Mouse (Mus musculus) heart, adult 8-10 months (tissue): ENCODE data around the gene Tmc6. TPM values are rescaled to one million over a fixed set of nuclear protein-coding genes. Genes with fewer than 3 reads are reported as not detected.
A peak's percentile ranks its signal among the peaks of the same experiment; 100 is the strongest.
"Not testable (repeated sequence)": the region's sequence is repeated elsewhere in the genome, so short reads cannot be mapped to it uniquely, and the experiment has no call there.

Source experiments
- DNase-seq: peaks from one replicate; pipeline ENCODE4 v3.0.0; 2022; ENCODE audit warnings: low spot score
- total RNA-seq, 4 experiments: library from RNA; stranded (reverse); gene quantifications; 2 replicates each; pipeline ENCODE4 v1.2.4; 2022

Tmc6 gene
- 10 to 100 TPM; 11.7 to 14.6 (median 12.8) TPM for total RNA-seq

- peak; percentile 71 for DNase-seq
These were observed at the start of gene Tmc6, which contains the start of gene Tmc8 for GRCm38 (mm10) chr11:117781993-117782704. Gene Tmc6 (minus strand): TSS chr11:117782198. Gene Tmc8 (plus strand): TSS chr11:117782076.

GRCm38 (mm10) chr11:117830401-117830800 lies 48.4 kb upstream of the Tmc6 start:
- no peak for DNase-seq

DNA sequence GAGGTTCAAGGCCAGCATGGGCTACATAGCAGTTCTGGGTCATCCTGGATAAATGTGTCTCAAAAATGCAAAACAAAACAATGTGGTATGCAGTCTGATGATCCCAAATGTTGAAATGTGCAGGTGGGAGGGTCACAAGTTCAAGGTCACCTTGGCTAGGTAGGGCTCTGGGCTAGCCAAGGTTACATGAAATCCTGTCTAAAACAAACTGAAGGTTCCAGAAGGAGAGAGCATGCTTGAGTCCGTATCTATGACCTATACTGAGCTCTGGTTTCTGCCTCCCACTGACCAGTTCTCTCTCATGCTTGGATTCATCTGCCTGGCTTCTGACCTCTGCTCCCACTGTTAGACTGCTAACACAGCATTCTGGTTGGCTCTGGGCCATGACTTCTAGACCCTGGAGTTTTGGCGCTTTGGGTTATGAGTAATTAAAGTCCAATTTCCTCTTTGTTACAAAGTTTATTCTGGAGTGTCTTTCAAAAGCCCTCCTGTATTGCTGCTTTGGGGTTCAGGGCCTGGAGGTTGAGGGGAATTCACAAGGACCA lies 47.7 kb upstream of the Tmc6 start:
- no peak for DNase-seq

GRCm38 (mm10) chr11:117828888-117829604 lies 47.0 kb upstream of the Tmc6 start:
- DNase-seq = peak; percentile 72

DNA sequence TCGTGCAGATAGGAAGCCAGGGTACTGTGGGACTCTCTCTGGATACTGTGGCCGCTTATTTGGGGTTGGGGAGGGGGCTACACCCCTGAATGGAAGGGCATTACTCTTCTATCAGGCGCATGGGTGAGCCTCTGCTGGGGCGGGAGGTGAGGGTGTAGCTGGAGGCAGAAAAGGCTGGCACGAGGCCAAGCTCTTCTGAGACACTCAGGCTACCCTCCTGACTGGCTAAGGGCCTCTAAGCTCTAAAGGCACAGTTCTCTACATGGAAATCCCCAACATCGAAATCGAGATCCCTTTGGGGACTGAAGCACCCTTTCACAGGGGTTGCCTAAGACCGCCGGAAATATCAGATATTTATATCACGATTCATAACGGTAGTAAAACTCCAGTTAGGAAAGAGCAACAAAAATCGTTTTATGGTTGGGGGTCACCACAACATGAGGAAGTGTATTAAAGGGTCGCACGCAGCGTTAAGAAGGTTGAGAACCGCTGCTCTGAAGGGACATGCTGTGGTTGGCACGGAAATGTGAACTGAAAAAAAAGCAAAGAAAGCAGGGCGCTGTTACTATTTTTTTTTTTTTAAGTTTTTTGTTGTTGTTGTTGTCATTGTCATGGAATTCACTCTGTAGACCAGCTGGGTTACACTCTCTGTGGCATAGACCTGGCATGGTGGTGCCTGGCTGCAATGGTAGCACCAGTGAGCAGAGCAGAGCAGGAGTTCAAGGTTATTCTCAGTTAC lies 46.3 kb upstream of the Tmc6 start:
- DNase-seq = no peak

DNA sequence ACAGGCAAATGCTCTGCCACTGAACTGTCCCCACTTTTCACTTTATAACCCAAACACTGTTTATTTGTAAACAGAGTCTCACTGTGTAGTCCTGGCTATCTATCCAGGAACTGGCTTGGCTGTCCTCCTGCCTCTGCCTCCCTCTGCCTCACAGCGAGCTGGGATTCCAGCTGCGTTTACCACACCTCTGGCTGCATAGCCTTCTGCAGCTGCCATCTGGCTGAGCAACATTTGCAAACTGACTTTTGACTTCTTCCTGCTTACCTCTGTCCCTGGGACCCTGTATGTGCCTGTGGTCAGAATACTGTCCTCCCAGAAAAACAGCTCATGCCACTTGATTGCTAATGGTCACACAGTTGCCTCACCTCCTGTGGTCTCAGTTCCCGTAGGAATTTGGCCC lies 45.4 kb upstream of the Tmc6 start:
- DNase-seq = no peak

DNA sequence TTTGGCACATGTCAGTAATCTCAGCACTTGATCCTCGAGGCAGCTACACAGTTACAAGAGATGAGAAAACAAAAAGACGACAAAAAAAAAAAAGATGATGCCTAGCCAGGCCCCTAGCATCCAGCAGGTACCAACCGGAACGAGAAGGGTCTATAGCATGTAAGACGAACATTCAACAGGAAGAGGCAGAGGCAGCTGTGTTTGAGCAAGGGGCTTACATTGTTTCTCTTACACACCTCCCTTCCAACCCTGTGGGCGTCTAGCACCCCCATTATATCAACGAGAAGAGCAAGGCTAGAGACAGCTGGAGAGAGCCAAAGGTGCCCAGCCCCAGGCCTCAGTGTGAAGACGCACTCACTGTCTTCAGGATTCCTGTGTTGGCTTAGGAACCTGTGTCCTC lies 44.9 kb upstream of the Tmc6 start:
- no peak for DNase-seq

DNA sequence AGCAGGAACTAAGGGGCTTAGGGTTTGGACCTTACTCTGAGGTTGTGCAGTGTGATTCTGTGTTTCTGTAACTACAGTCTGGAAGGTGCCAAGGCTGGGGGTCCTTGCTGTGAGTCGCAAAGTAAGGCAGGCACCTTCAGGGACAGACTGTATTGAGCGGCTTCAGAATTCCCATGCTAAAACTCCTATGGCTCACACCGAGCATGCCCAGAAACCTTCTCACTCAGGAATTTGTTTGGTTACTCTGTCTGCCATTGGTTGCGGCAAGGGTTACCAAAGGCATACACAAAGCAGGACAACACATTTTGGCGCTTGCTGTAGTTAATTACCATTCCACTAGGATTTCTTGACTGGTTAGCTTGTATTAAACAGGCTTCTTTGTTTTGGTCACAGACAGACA lies 44.2 kb upstream of the Tmc6 start:
- no peak for DNase-seq

DNA sequence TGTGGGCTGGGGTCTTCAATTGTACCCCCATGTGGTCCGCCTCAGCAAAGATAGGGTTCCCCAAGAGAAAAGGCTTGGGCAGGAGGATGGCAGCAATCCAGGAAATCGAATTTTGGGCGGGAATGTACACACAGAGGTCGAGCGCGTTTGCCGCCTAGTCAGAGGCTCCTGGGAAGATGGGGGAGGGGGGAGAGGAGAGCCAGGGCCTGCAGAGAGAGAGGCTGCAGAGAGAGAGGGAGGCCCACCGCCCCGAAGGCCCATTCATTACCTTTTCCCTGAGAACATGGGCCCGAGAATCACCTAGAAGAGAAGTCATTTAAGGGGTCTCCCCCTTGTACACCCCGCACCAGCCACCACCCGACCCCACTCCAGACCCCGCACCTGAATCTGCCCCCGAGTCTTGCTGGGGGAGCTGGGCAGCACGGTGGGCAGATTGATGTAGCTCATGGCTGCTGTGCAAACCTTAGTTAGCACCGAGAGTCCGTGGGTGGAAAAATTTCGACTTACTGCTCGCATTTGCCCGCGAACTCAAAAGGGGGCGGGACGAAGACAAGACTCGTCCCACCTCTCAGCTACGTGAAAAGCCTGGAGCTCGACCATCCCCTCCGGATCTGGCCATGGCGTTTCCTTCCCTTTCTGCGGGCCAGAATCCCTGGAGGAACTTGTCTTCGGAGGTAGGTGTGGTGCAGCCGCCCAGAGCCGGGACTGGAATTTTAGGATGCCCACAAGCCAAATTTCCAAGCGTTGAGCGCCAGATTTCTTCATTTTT lies 43.5 kb upstream of the Tmc6 start, which contains the start of the genes Afmid and Tk1:
Gene Afmid (plus strand): TSS at position 592 of the 769 bp plus-strand sequence.
Gene Tk1 (minus strand): TSS at position 760 of the 769 bp plus-strand sequence.
- DNase-seq = peak; percentile 66

- peak; percentile 81 for DNase-seq
These were observed 42.3 kb upstream of the Tmc6 start for GRCm38 (mm10) chr11:117824060-117824969.

DNA sequence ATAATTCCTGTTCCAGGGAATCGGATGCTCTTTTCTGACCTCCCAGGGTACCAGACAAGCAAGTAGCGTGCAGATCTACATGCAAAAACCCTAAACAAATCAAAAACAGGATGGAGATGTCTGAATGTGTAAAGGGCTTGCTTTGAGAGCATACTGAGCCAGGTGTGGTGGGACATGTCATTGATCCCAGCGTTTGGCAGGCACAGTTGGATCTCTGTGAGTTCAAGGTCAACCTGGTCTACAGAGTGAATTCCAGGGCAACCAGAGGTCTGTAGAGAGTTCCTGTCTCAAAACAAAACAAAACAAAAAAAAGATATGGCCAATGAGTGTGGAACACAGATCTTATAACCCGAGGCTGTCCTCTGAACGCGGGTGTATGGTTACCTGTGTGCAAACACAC lies 41.4 kb upstream of the Tmc6 start:
- DNase-seq = no peak

DNA sequence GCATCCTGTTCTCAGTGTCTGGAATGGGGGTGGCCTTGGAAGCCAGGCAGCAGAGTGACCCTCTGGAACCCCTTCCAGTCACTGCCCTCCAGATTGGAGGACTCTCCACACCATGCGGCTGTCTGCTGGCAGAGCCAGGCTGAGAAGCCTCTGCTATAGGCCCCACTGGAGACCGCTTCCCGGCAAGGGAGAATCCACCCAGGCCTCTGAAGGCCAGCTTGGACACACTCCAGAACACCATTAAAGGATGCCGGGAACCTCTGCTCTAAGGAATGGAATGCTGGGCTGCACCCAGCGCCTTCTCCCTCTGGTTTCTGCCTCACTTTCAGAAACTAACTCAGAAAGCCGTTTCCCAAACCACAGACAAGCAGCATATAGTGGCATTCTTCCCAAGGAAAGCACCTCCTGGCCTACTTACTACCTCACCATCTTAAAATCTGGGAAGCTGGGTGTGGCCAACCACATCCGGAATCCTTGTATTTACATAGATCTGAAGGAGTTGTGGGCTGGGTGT lies 40.8 kb upstream of the Tmc6 start:
- no peak for DNase-seq

GRCm38 (mm10) chr11:117821868-117822267 lies 39.9 kb upstream of the Tmc6 start:
- DNase-seq = no peak

DNA sequence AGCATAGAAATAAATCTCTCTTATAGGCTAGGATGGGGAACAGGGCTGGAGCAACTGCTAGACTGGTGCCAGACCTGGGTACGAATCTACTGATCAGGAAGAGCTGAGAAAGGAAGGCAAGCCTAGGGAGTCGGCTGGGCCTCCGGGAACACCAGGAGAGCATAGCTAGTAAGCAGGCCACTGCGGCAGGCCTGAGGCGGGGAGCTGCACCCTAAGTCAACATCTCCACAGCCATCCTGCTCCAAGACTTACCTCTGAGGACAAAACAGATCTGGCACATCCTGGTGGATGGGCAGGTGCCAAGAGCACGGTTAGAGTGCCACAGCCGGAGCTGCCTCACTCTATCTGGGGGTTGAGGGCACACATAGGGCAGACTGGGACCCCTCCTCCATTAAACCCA lies 38.2 kb upstream of the Tmc6 start:
- no peak for DNase-seq

DNA sequence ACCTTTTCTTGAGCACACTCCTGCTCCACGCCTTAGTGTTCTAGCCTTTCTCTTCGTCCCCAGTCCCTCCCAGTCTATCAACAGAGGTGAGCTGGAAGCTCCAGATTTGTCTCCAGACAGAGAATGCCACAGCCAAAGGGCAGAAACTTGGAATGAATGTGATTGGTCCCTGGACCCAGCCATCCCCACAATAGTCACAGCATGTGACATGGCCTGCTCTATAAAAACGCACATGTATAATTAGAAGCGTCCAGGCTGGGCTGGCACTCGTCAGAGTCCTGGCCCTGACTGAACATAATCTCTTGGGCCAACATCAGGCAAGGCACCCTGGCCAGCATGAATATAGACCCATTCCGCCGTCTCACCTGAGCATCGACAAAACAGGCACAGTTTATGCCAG lies 37.1 kb upstream of the Tmc6 start:
- peak; percentile 74 for DNase-seq

GRCm38 (mm10) chr11:117816389-117816996 lies 34.5 kb upstream of the Tmc6 start:
- no peak for DNase-seq

DNA sequence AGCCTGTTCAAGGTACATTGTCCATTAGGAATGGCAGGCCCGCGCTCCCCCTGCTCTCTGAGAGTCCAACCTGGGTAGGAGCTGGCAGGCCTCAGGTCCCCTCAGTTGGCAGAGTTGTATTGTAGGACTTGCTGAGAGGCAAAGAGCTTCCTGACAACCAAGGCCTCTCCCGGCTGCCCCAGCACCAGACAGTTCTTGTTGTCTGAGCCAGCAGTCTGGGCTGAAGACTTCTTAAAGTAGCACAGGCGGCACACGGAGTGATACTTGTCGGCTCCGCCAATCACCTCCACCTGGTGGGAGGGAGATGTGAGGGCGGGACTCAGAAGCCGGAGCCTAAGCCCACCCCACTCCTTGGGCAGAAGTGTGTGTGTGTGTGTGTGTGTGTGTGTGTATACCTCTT lies 33.9 kb upstream of the Tmc6 start:
- DNase-seq = not testable (repeated sequence)

- DNase-seq = no peak
These were observed 32.8 kb upstream of the Tmc6 start for GRCm38 (mm10) chr11:117814704-117815366.

DNA sequence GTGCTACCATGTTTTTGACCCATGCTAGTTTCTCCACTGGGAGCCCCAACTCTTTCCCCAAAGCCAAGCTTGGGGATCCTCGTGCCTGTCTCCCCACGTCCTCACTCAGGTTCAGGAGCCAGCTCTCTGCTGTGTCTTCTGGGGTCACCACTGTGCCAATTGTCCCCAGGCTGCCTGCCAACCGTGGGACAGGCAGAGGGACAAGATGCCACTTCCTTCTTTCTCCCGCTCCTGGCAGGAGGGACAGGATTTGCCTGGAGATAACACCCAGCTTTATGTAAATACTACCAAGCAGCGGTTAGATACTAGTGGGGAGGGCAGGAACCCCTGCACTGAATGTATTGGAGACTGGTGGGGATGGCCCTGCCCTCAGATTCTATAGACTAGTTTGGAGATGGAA lies 31.9 kb upstream of the Tmc6 start:
- no peak for DNase-seq
